ENCODE assay signal across 15 mouse cellular contexts in genomic region chr5:92871048-92871447, GRCm38 (mm10).
"Had no signal": no experiment of that assay in that cellular context is flagged by ENCODE, and none has a peak within 500 bp of the region (broad histone marks: within the 10 kb centered on the region; RNA-seq: fewer than 3 reads in every experiment).

No protein-coding gene starts in this region.

- H3K4me3 ChIP-seq: hindbrain, embryonic 13.5 days; layer of hippocampus, adult 2 months; limb, embryonic 12.5 days; myocyte; neural tube, embryonic 15.5 days had no signal

- H3K4me1 ChIP-seq: hindbrain, embryonic 13.5 days; limb, embryonic 12.5 days; neural tube, embryonic 15.5 days had no signal

- H3K27me3 ChIP-seq: hindbrain, embryonic 13.5 days; limb, embryonic 12.5 days; neural tube, embryonic 15.5 days had no signal

- H3K9ac ChIP-seq: hindbrain, embryonic 13.5 days; limb, embryonic 12.5 days; liver, embryonic 14.5 days; neural tube, embryonic 15.5 days had no signal

- H3K27ac ChIP-seq: hindbrain, embryonic 13.5 days; hindbrain, postnatal 0 days; kidney, postnatal 0 days; layer of hippocampus, adult 2 months; limb, embryonic 12.5 days; liver, embryonic 14.5 days; neural tube, embryonic 15.5 days had no signal

- H3K4me2 ChIP-seq: hindbrain, embryonic 13.5 days; limb, embryonic 12.5 days; neural tube, embryonic 15.5 days had no signal

- ATAC-seq: hindbrain, postnatal 0 days; lung, postnatal 0 days had no signal

- H3K36me3 ChIP-seq: hindbrain, embryonic 13.5 days; limb, embryonic 12.5 days; neural tube, embryonic 15.5 days had no signal

- DNase-seq: liver; lung, adult 2 months; lung, postnatal 36 days; midbrain, embryonic 14.5 days; retina, postnatal 1 day; thymus, postnatal 4 days had no signal

- H3K9me3 ChIP-seq: hindbrain, embryonic 13.5 days; limb, embryonic 12.5 days; neural tube, embryonic 15.5 days had no signal
